ENCODE assay signal across 8 mouse cellular contexts in genomic region chr17:29704781-29705180, GRCm38 (mm10). TPM values are rescaled to one million over a fixed set of nuclear protein-coding genes. Genes with fewer than 3 reads are reported as not detected.
DNase-seq lines count a peak whose midpoint lies in the region; TF ChIP-seq lines count a peak whose summit lies in the region.

No protein-coding gene starts in this region.

- peaks cover 2 to 16% of the 10 kb centered on the region in 2 experiments for H3K36me3 ChIP-seq in MEL (ENCODE audit: control insufficient read depth in 1 of 2, insufficient read depth in 2 of 2, low read length in 2 of 2)

- peaks cover 10 to 27% of the 10 kb centered on the region in 2 experiments; a peak in 3 of 4 replicates for H3K4me1 ChIP-seq in MEL (ENCODE audit: control insufficient read depth in 1 of 2, insufficient read depth in 2 of 2, low read length in 2 of 2)

- no peak overlapping the region for H3K9ac ChIP-seq in MEL (ENCODE audit: control insufficient read depth, low read depth, low read length, poor library complexity, severe bottlenecking)

- no peak for TF ChIP-seq POLR2A in MEL (IDR thresholded peaks at IDR 0.05; ENCODE audit: control insufficient read depth in 1 of 2, insufficient read depth in 1 of 2, low read depth in 1 of 2, low read length in 2 of 2, poor library complexity in 1 of 2)

- TF ChIP-seq CTCF in MEL (IDR thresholded peaks at IDR 0.05 in 2 of 3, conservative IDR thresholded peaks at IDR 0.05 in 1 of 3; ENCODE audit: control insufficient read depth in 1 of 3, insufficient read depth in 1 of 3, low read depth in 2 of 3, low read length in 3 of 3, poor library complexity in 1 of 3, severe bottlenecking in 1 of 3), result peak; percentile 78 to 83 (median 80)

- H3K27me3 ChIP-seq in MEL (ENCODE audit: control insufficient read depth in 1 of 2, insufficient read depth in 2 of 2, low read length in 2 of 2), result no peaks in the 10 kb centered on the region

- H3K79me2 ChIP-seq in MEL (ENCODE audit: control insufficient read depth, insufficient read depth, low read length, poor library complexity), result no peaks in the 10 kb centered on the region

- no peak for TF ChIP-seq EP300 in MEL (IDR thresholded peaks at IDR 0.05; ENCODE audit: low read depth in 1 of 2, low read length in 2 of 2)

- TF ChIP-seq RAD21 in MEL (IDR thresholded peaks at IDR 0.05; ENCODE audit: low read depth, low read length), result peak; percentile 80

- intact Hi-C loops in heart, postnatal 36 days (cut with DNase I), result loop anchor here (1.0 kb wide), 2 partner anchors 68 to 180 kb away; no protein-coding TSS in a partner anchor

- peak; percentile 22 for DNase-seq in gastrocnemius, adult 18-20 months (ENCODE audit: low spot score)
- DNase-seq in gastrocnemius, postnatal 4 days (ENCODE audit: low spot score in 2 of 2), result no peak
- DNase-seq in MEL (ENCODE audit: low read depth, low spot score), result peak; percentile 60
- DNase-seq in cerebellum, postnatal 14 days, result peak; percentile 85
- DNase-seq in heart, postnatal 36 days, result peak; percentile 41 to 45
- peak; percentile 67 to 70 for DNase-seq in layer of hippocampus, postnatal 14 days (ENCODE audit: low spot score in 2 of 2)
- DNase-seq in mesoderm, embryonic 11.5 days (ENCODE audit: low read depth, low spot score), result peak; percentile 67
- peak; percentile 40 to 52 for DNase-seq in spleen, postnatal 36 days (ENCODE audit: low spot score in 2 of 2)

- H3K27ac ChIP-seq in MEL (ENCODE audit: control insufficient read depth, low read depth, low read length), result no peak overlapping the region

- no peaks in the 10 kb centered on the region for H3K9me3 ChIP-seq in MEL (replicated peaks; ENCODE audit: insufficient read depth, low read length)

- no peak overlapping the region for H3K4me3 ChIP-seq in MEL (ENCODE audit: control insufficient read depth in 1 of 2, insufficient read depth in 1 of 2, low read depth in 2 of 2, low read length in 2 of 2)

TF ChIP-seq in MEL, 35 proteins besides CTCF, POLR2A, EP300 and RAD21:
- no peak for TF ChIP-seq TCF12 (IDR thresholded peaks at IDR 0.05; ENCODE audit: low read depth, low read length)
- TF ChIP-seq ZMIZ1 (IDR thresholded peaks at IDR 0.05; ENCODE audit: low read depth, low read length), result no peak
- TF ChIP-seq MYC (IDR thresholded peaks at IDR 0.05; ENCODE audit: low read depth, low read length), result 0 out of 2 replicates have a peak, but pooled peaks have one; percentile 33
- no peak for TF ChIP-seq ELF1 (IDR thresholded peaks at IDR 0.05; ENCODE audit: low read depth, low read length)
- peak; percentile 62 for TF ChIP-seq ZC3H11A (IDR thresholded peaks at IDR 0.05; ENCODE audit: low read depth, low read length)
- no peak for TF ChIP-seq BHLHE40 (IDR thresholded peaks at IDR 0.05; ENCODE audit: borderline replicate concordance, low read depth, low read length)
- TF ChIP-seq TAL1 (IDR thresholded peaks at IDR 0.05; ENCODE audit: low read length), result no peak
- 0 out of 2 replicates have a peak, but pooled peaks have one; percentile 23 for TF ChIP-seq SIN3A (IDR thresholded peaks at IDR 0.05; ENCODE audit: low read length)
- TF ChIP-seq ETS1 (IDR thresholded peaks at IDR 0.05; ENCODE audit: low read depth, low read length), result no peak
- no peak for TF ChIP-seq NELFE (IDR thresholded peaks at IDR 0.05; ENCODE audit: low read depth, low read length)
- TF ChIP-seq POLR2AphosphoS2 (IDR thresholded peaks at IDR 0.05; ENCODE audit: low read length), result no peak; the same call in 1 of the 2 replicates
- TF ChIP-seq USF2 (IDR thresholded peaks at IDR 0.05; ENCODE audit: borderline replicate concordance in 1 of 2, insufficient read depth in 1 of 2, low read depth in 1 of 2, low read length in 2 of 2), result no peak
- TF ChIP-seq MAZ (IDR thresholded peaks at IDR 0.05; ENCODE audit: low read depth, low read length), result 0 out of 2 replicates have a peak, but pooled peaks have one; percentile 30
- TF ChIP-seq SMC3 (IDR thresholded peaks at IDR 0.05; ENCODE audit: low read depth, low read length), result peak; percentile 71

RNA-seq across cellular contexts. Expression of gene Ccdc167, which starts 12.1 kb away (rescaled TPM):
- 1 to 10 TPM; 5.9 to 6.3 TPM for total RNA-seq in gastrocnemius, adult 18-20 months (2021)
- total RNA-seq in gastrocnemius, postnatal 4 days (2021), result 10 to 100 TPM; 12.2 to 12.5 TPM
- total RNA-seq in MEL (2012; rRNA removed), result 12.2 and 13.4 TPM in 2 replicates
- 10 to 100 TPM in 1 of 2 experiments, not detected in 1; 12.1 TPM for polyA plus RNA-seq in MEL (2012; ENCODE audit: insufficient read depth in 1 of 2, insufficient read length in 2 of 2, low read depth in 1 of 2, low replicate concordance in 2 of 2, missing spikeins in 1 of 2)
- total RNA-seq in heart, postnatal 36 days (2021), result 10 to 100 TPM; 11.0 to 11.6 TPM
- 10 to 100 TPM; 15.1 to 23.4 TPM for total RNA-seq in layer of hippocampus, postnatal 14 days (2021)

RNA-seq across cellular contexts. Expression of gene Cmtr1, which starts 44.4 kb away (rescaled TPM):
- total RNA-seq in gastrocnemius, adult 18-20 months (2021), result 10 to 100 TPM; 39.4 to 43.5 TPM
- 10 to 100 TPM; 52.0 to 56.4 TPM for total RNA-seq in gastrocnemius, postnatal 4 days (2021)
- 77.9 and 82.2 TPM in 2 replicates for total RNA-seq in MEL (2012; rRNA removed)
- 10 to 100 TPM; 47.3 to 99.6 TPM for polyA plus RNA-seq in MEL (2012; ENCODE audit: insufficient read depth in 1 of 2, insufficient read length in 2 of 2, low read depth in 1 of 2, low replicate concordance in 2 of 2, missing spikeins in 1 of 2)
- total RNA-seq in heart, postnatal 36 days (2021), result 10 to 100 TPM; 45.5 to 54.4 TPM
- 10 to 100 TPM; 78.9 to 93.8 TPM for total RNA-seq in layer of hippocampus, postnatal 14 days (2021)

Comparison
In these comparisons a context has a peak if more than half of its experiments do, and no peak if none do; other contexts are left out.
1. DNase-seq: peak in gastrocnemius, adult 18-20 months (single experiment), MEL (single experiment), cerebellum, postnatal 14 days (2 of 2), heart, postnatal 36 days (2 of 2), layer of hippocampus, postnatal 14 days (2 of 2), mesoderm, embryonic 11.5 days (single experiment) and spleen, postnatal 36 days (2 of 2); none in gastrocnemius, postnatal 4 days (0 of 2).